Mouse (Mus musculus) midbrain, postnatal 0 days (tissue): Measurements from ENCODE around the gene Rheb. TPM values are rescaled to one million over a fixed set of nuclear protein-coding genes. Genes with fewer than 3 reads are reported as not detected.
A peak's percentile ranks its signal among the peaks of the same experiment; 100 is the strongest.
"Not testable (repeated sequence)": the region's sequence is repeated elsewhere in the genome, so short reads cannot be mapped to it uniquely, and the experiment has no call there.

Experiments used
- ATAC-seq: fragments of 200-750 bp; cut with Nextera tagmentation; 2 replicates; pipeline ENCODE4 v1.8.0; 2017; ENCODE audit warnings: moderate number of reproducible peaks, mild to moderate bottlenecking, moderate TSS enrichment, moderate library complexity; ENCODE audit not compliant: low FRiP score
- DNase-seq: peaks from one replicate; pipeline ENCODE4 v3.0.0-alpha.2; 2015; ENCODE audit warnings: low spot score
- H3K27ac ChIP-seq: fragments of 300-500 bp; sonication (generic); 2 replicates; pipeline ENCODE4 v1.5.1; 2014; ENCODE audit warnings: low read depth, mild to moderate bottlenecking, low read length, mixed read lengths
- H3K27me3 ChIP-seq: fragments of 300-500 bp; sonication (generic); 2 replicates; pipeline ENCODE4 v1.6.1; 2014; ENCODE audit warnings: low read length, control low read depth, mixed read lengths; ENCODE audit not compliant: insufficient read depth
- H3K36me3 ChIP-seq: fragments of 300-500 bp; sonication (generic); 2 replicates; pipeline ENCODE4 v1.6.1; 2014; ENCODE audit warnings: low read length, control low read depth, mixed read lengths; ENCODE audit not compliant: insufficient read depth
- H3K4me1 ChIP-seq: fragments of 300-500 bp; sonication (generic); 2 replicates; pipeline ENCODE4 v1.6.1; 2014; ENCODE audit warnings: mild to moderate bottlenecking, control low read depth, antibody characterized with exemption, low read length, mixed read lengths; ENCODE audit not compliant: insufficient read depth
- H3K4me2 ChIP-seq: fragments of 300-500 bp; sonication (generic); 2 replicates; pipeline ENCODE4 v1.6.1; 2014; ENCODE audit warnings: low read depth, mild to moderate bottlenecking, low read length, mixed read lengths; ENCODE audit not compliant: poor library complexity, severe bottlenecking
- H3K4me3 ChIP-seq: fragments of 300-500 bp; sonication (generic); 2 replicates; pipeline ENCODE4 v1.5.1; 2014; ENCODE audit warnings: low read depth, mild to moderate bottlenecking, low read length, moderate library complexity
- H3K9ac ChIP-seq: fragments of 300-500 bp; sonication (generic); replicated peaks from 2 replicates; pipeline ENCODE4 v1.6.1; 2014; ENCODE audit warnings: mild to moderate bottlenecking, low read length, moderate library complexity, mixed read lengths; ENCODE audit not compliant: poor library complexity, severe bottlenecking
- H3K9me3 ChIP-seq: fragments of 300-500 bp; sonication (generic); 2 replicates; pipeline ENCODE4 v1.6.1; 2016; ENCODE audit warnings: low read length, control low read depth
- CTCF ChIP-seq: IDR thresholded peaks from 2 replicates; pipeline ENCODE4 v1.5.1; 2016; ENCODE audit warnings: antibody characterized with exemption, mild to moderate bottlenecking
- WGBS: fragments of 180-500 bp; shearing (Covaris S2); extraction: QIAGEN DNeasy Blood & Tissue Kit; methylation state at CpG from one replicate; pipeline ENCODE4 v1.1.7; 2014; 5-methylcytosine and 5-hydroxymethylcytosine counted together
- polyA plus RNA-seq: library from polyadenylated mRNA; unstranded; fragments of >200 nt; fragmentation: Nextera tagmentation; extraction: Ambion mirVana; gene quantifications from 2 replicates; pipeline ENCODE4 v1.2.1, GENCODE M21; 2015
- total RNA-seq: library from RNA; depleted of rRNA; stranded (reverse); fragments of >200 nt; gene quantifications from 2 replicates; pipeline ENCODE4 v1.2.3, GENCODE M21; 2014

Gene Rheb
- total and polyA plus RNA-seq, 2 experiments from 2014 or later = 96.0 to 291 TPM

DNA sequence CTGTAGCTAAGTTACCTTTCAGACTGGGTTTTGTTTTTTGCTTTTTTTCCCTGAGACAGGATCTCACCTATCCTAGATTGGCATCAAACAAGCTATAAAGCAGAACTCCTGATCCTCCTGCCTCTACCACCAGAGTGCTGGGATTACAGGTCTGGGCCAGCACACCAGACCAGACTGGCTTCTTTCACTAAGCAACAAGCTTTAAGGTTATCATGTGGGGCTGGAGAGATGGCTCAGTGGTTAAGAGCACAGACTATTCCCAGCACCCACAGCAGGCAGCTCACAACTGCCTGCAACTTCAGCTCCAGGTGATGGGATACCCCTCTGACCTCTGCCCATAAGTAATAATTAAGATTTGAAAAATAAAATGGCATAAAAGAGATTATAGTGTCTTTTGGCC lies 63.1 kb downstream of the Rheb start:
- no peaks in the 10 kb centered on the region for H3K9me3 ChIP-seq
- no peak for TF ChIP-seq CTCF
- H3K27me3 ChIP-seq = peaks cover 3% of the 10 kb centered on the region; the same call in 1 of the 2 replicates
- no peaks in the 10 kb centered on the region for H3K36me3 ChIP-seq
- no peak overlapping the region for H3K9ac ChIP-seq
- no peak for ATAC-seq
- no peak for DNase-seq
- no peak overlapping the region for H3K4me2 ChIP-seq
- H3K27ac ChIP-seq = no peak overlapping the region
- H3K4me1 ChIP-seq = no peaks in the 10 kb centered on the region
- H3K4me3 ChIP-seq = no peak overlapping the region

DNA sequence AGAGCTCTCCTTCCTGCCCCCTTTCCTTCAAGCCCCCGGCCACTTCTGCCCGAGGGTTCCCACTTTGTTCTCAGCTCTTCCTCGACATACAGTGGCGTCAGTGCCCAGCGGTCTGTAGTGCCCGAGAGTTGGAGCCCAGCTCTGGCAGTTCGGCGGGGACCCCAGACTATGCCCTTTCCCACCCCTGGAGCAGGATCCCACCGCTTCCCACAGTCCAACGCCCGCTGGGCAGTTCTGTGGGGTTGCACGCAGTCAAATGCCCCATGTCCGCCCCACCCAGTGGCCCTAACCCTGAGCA lies 63.6 kb downstream of the Rheb start:
- Histone ChIP-seq H3K27me3 (peaks cover 3% of the 10 kb centered on the region; the same call in 1 of the 2 replicates), H3K27ac (no peak overlapping the region), H3K4me2 (peak overlapping the region; percentile 36), H3K4me3 (no peak overlapping the region), H3K9ac (no peak overlapping the region), H3K36me3 (no peaks in the 10 kb centered on the region), H3K4me1 (no peaks in the 10 kb centered on the region), H3K9me3 (no peaks in the 10 kb centered on the region)
- WGBS = 33% methylated on average over 13 of the region's 13 CpGs
- DNase-seq (no peak), ATAC-seq (no peak; the same call in 1 of the 2 replicates)
- TF ChIP-seq CTCF = no peak

DNA sequence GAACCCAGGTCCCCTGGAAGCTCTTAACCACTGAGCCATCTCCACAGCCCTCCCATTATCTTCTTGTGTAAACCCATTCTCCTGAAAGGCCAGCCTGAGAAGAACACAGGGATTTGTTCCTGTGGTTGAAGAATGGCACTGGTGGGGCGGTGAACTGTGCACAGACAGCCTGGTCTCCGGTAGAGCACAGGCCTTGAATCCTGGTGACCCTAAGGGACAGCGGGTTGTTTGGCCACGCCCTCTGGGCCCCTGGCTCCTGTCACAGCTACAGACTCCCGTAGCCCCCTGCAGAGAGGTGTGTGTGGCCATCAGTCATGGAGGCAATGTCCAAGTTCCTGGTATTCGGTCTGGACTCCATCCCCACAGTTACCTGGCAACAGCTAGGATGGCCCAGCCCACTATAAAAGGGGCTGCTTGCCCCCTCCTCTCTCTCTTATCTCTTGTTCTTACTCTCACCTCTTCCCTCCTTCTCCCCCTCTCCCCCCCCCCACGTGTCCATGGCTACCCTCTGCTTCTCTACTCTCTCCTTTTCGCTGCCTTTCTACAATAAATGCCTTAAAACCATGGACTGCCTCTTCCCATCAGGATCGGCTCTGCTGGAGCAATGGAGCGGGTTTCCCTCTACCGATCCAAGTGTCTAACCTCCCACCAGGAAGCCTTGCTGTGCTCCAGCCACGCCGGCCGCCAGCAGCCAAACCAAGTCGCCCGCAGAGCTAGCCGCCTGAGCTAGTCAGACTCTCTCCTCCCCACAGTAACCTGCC lies 64.2 kb downstream of the Rheb start:
- DNase-seq (no peak), ATAC-seq (no peak; the same call in 1 of the 2 replicates)
- peak overlapping the region; percentile 36 for H3K4me2 ChIP-seq
- no peaks in the 10 kb centered on the region for H3K36me3 ChIP-seq
- TF ChIP-seq CTCF = no peak
- WGBS = 7% methylated on average over 17 of the region's 17 CpGs
- no peak overlapping the region for H3K27ac ChIP-seq
- H3K4me1 ChIP-seq = no peaks in the 10 kb centered on the region
- H3K27me3 ChIP-seq = peaks cover 3% of the 10 kb centered on the region; the same call in 1 of the 2 replicates
- no peak overlapping the region for H3K9ac ChIP-seq
- H3K9me3 ChIP-seq = no peaks in the 10 kb centered on the region
- H3K4me3 ChIP-seq = no peak overlapping the region

DNA sequence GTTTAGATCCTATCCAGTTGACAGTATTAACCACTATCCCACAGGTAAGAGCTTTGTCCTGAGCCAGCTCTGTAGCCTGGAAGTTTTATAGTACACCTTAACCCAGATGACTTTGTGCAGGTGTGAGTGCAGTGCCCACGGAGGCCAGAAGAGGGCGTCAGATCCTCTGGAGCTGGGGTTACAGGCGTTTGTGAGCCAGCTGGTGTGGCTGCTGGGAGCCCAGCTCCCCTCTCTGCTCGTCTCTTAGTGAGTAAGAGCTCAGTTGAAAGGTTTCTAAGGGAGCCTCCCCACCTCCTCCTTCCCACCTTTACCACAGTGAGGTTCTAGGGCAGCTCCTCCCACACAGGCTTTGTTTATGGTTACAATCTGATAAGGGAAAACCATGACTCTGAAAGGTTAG lies 65.7 kb downstream of the Rheb start:
- no peaks in the 10 kb centered on the region for H3K36me3 ChIP-seq
- no peak for DNase-seq
- H3K9ac ChIP-seq = no peak overlapping the region
- no peak for ATAC-seq
- WGBS = 85% methylated on average over 4 of the region's 4 CpGs
- no peak overlapping the region for H3K4me2 ChIP-seq
- no peak overlapping the region for H3K4me3 ChIP-seq
- no peak overlapping the region for H3K27ac ChIP-seq
- peaks cover 3% of the 10 kb centered on the region; the same call in 1 of the 2 replicates for H3K27me3 ChIP-seq
- no peaks in the 10 kb centered on the region for H3K4me1 ChIP-seq
- peak; percentile 27; the same call in 1 of the 2 replicates for TF ChIP-seq CTCF
- H3K9me3 ChIP-seq = no peaks in the 10 kb centered on the region

DNA sequence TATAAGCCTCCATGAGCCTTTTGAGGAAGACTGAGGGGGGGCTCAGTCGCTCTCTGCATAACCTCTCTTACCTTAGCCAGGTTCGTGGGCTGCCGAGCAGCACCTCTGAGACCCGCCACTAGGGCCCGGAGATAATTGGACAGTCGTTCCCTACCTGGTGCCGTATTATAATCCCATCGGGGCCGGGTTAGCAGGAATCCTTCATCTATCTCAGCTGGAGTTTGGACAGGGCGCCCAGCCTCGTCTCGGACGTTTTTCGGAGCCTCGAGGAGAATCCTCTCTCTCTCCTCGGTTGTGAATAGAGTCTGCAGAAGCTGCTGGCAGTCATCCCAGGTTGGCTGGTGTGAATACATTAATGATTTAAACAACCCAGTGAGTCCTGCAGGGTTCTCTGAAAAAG lies 67.9 kb downstream of the Rheb start:
- H3K27me3 ChIP-seq, H3K9me3 ChIP-seq, H3K4me3 ChIP-seq, H3K4me2 ChIP-seq, H3K9ac ChIP-seq, H3K27ac ChIP-seq, H3K36me3 ChIP-seq, H3K4me1 ChIP-seq, ATAC-seq: not testable (repeated sequence)
- 71% methylated on average over 16 of the region's 16 CpGs for WGBS
- peak; percentile 22 for DNase-seq

- H3K36me3 ChIP-seq = no peaks in the 10 kb centered on the region
- 28% methylated on average over 18 of the region's 18 CpGs for WGBS
- H3K9me3 ChIP-seq = no peaks in the 10 kb centered on the region
- no peaks in the 10 kb centered on the region for H3K27me3 ChIP-seq
- ATAC-seq (no peak), DNase-seq (no peak)
- H3K9ac ChIP-seq = no peak within 1 kb of the TSS
- no peak within 1 kb of the TSS for H3K27ac ChIP-seq
- no peak within 1 kb of the TSS for H3K4me2 ChIP-seq
- H3K4me3 ChIP-seq = no peak within 1 kb of the TSS
- no peaks in the 10 kb centered on the region for H3K4me1 ChIP-seq
- TF ChIP-seq CTCF = no peak
Measured at GRCm38 (mm10) chr5:24757816-24758215, 84.6 kb downstream of the Rheb start, which contains the start of gene Crygn. Gene Crygn, minus strand, starts transcription at chr5:24758008.
